Mouse (Mus musculus): ENCODE results near the gene Ccdc88a. TPM values are rescaled to one million over a fixed set of nuclear protein-coding genes. Genes with fewer than 3 reads are reported as not detected.

Gene Ccdc88a
- total and polyA plus RNA-seq, 2 experiments from 2014 or later = 74.5 to 89.2 TPM

GRCm38 (mm10) chr11:29474676-29475075 lies 101.2 kb downstream of the Ccdc88a start:
- H3K27me3 ChIP-seq (ENCODE audit: insufficient read depth, low read length) = no peaks in the 10 kb centered on the region
- H3K9ac ChIP-seq (replicated peaks; ENCODE audit: low read length, poor library complexity, severe bottlenecking) = no peak overlapping the region
- no peaks in the 10 kb centered on the region for H3K4me1 ChIP-seq (ENCODE audit: insufficient read depth, low read length)
- ATAC-seq (ENCODE audit: low FRiP score) (no peak), DNase-seq (ENCODE audit: low spot score) (no peak)
- H3K9me3 ChIP-seq (ENCODE audit: low read length) = no peaks in the 10 kb centered on the region
- TF ChIP-seq CTCF (IDR thresholded peaks at IDR 0.05) = no peak
- peaks cover 13% of the 10 kb centered on the region for H3K36me3 ChIP-seq (ENCODE audit: insufficient read depth, low read length)
- H3K4me2 ChIP-seq (ENCODE audit: low read depth, low read length, poor library complexity, severe bottlenecking) = no peak overlapping the region
- H3K27ac ChIP-seq (ENCODE audit: low read depth, low read length) = no peak overlapping the region
- H3K4me3 ChIP-seq (ENCODE audit: low read depth, low read length) = no peak overlapping the region

- Histone ChIP-seq H3K27me3 (ENCODE audit: insufficient read depth, low read length) (no peaks in the 10 kb centered on the region), H3K27ac (ENCODE audit: low read depth, low read length) (no peak overlapping the region), H3K4me1 (ENCODE audit: insufficient read depth, low read length) (no peaks in the 10 kb centered on the region), H3K36me3 (ENCODE audit: insufficient read depth, low read length) (peaks cover 20% of the 10 kb centered on the region), H3K9ac (replicated peaks; ENCODE audit: low read length, poor library complexity, severe bottlenecking) (no peak overlapping the region), H3K4me2 (ENCODE audit: low read depth, low read length, poor library complexity, severe bottlenecking) (no peak overlapping the region), H3K9me3 (ENCODE audit: low read length) (no peaks in the 10 kb centered on the region), H3K4me3 (ENCODE audit: low read depth, low read length) (no peak overlapping the region)
- DNase-seq (ENCODE audit: low spot score) (no peak), ATAC-seq (ENCODE audit: low FRiP score) (no peak)
- TF ChIP-seq CTCF (IDR thresholded peaks at IDR 0.05) = no peak
- 100% methylated on average over 1 of the region's 1 CpGs for WGBS
Observed at GRCm38 (mm10) chr11:29493135-29493534, 119.7 kb downstream of the Ccdc88a start.

GRCm38 (mm10) chr11:29496962-29497361 lies 123.5 kb downstream of the Ccdc88a start:
- no peak overlapping the region for H3K4me2 ChIP-seq (ENCODE audit: low read depth, low read length, poor library complexity, severe bottlenecking)
- no peaks in the 10 kb centered on the region for H3K9me3 ChIP-seq (ENCODE audit: low read length)
- H3K9ac ChIP-seq (replicated peaks; ENCODE audit: low read length, poor library complexity, severe bottlenecking) = no peak overlapping the region
- H3K4me3 ChIP-seq (ENCODE audit: low read depth, low read length) = no peak overlapping the region
- H3K36me3 ChIP-seq (ENCODE audit: insufficient read depth, low read length) = peaks cover 25% of the 10 kb centered on the region
- WGBS = 93% methylated on average over 3 of the region's 3 CpGs
- no peak overlapping the region for H3K27ac ChIP-seq (ENCODE audit: low read depth, low read length)
- no peak for DNase-seq (ENCODE audit: low spot score)
- ATAC-seq (ENCODE audit: low FRiP score) = no peak
- no peaks in the 10 kb centered on the region for H3K4me1 ChIP-seq (ENCODE audit: insufficient read depth, low read length)
- no peak for TF ChIP-seq CTCF (IDR thresholded peaks at IDR 0.05)
- no peaks in the 10 kb centered on the region for H3K27me3 ChIP-seq (ENCODE audit: insufficient read depth, low read length)

- DNase-seq (ENCODE audit: low spot score) (no peak), ATAC-seq (ENCODE audit: low FRiP score) (no peak)
- Histone ChIP-seq H3K27me3 (ENCODE audit: insufficient read depth, low read length) (no peaks in the 10 kb centered on the region), H3K9ac (replicated peaks; ENCODE audit: low read length, poor library complexity, severe bottlenecking) (no peak overlapping the region), H3K9me3 (ENCODE audit: low read length) (no peaks in the 10 kb centered on the region), H3K36me3 (ENCODE audit: insufficient read depth, low read length) (peaks cover 36% of the 10 kb centered on the region), H3K27ac (ENCODE audit: low read depth, low read length) (no peak overlapping the region), H3K4me1 (ENCODE audit: insufficient read depth, low read length) (no peaks in the 10 kb centered on the region), H3K4me3 (ENCODE audit: low read depth, low read length) (no peak overlapping the region), H3K4me2 (ENCODE audit: low read depth, low read length, poor library complexity, severe bottlenecking) (no peak overlapping the region)
- 94% methylated on average over 10 of the region's 10 CpGs for WGBS
- no peak for TF ChIP-seq CTCF (IDR thresholded peaks at IDR 0.05)
Observed at GRCm38 (mm10) chr11:29503948-29504893, 130.8 kb downstream of the Ccdc88a start.

GRCm38 (mm10) chr11:29504899-29505625 lies 131.6 kb downstream of the Ccdc88a start:
- DNase-seq (ENCODE audit: low spot score) (no peak), ATAC-seq (ENCODE audit: low FRiP score) (no peak)
- Histone ChIP-seq H3K27ac (ENCODE audit: low read depth, low read length) (no peak overlapping the region), H3K27me3 (ENCODE audit: insufficient read depth, low read length) (no peaks in the 10 kb centered on the region), H3K4me1 (ENCODE audit: insufficient read depth, low read length) (no peaks in the 10 kb centered on the region), H3K4me2 (ENCODE audit: low read depth, low read length, poor library complexity, severe bottlenecking) (no peak overlapping the region), H3K36me3 (ENCODE audit: insufficient read depth, low read length) (peaks cover 31% of the 10 kb centered on the region), H3K9me3 (ENCODE audit: low read length) (no peaks in the 10 kb centered on the region), H3K4me3 (ENCODE audit: low read depth, low read length) (no peak overlapping the region), H3K9ac (replicated peaks; ENCODE audit: low read length, poor library complexity, severe bottlenecking) (no peak overlapping the region)
- 92% methylated on average over 2 of the region's 2 CpGs for WGBS
- no peak for TF ChIP-seq CTCF (IDR thresholded peaks at IDR 0.05)

- H3K9ac ChIP-seq (replicated peaks; ENCODE audit: low read length, poor library complexity, severe bottlenecking) = no peak overlapping the region
- 88% methylated on average over 1 of the region's 1 CpGs for WGBS
Observed at GRCm38 (mm10) chr11:29509421-29509820, 136.0 kb downstream of the Ccdc88a start.

More at GRCm38 (mm10) chr11:29509421-29509820, 136.0 kb downstream of the Ccdc88a start:
- TF ChIP-seq CTCF (IDR thresholded peaks at IDR 0.05) = no peak
- Histone ChIP-seq H3K27me3 (ENCODE audit: insufficient read depth, low read length) (no peaks in the 10 kb centered on the region), H3K9me3 (ENCODE audit: low read length) (no peaks in the 10 kb centered on the region), H3K4me2 (ENCODE audit: low read depth, low read length, poor library complexity, severe bottlenecking) (no peak overlapping the region), H3K36me3 (ENCODE audit: insufficient read depth, low read length) (peaks cover 17% of the 10 kb centered on the region; the same call in 1 of the 2 replicates), H3K4me3 (ENCODE audit: low read depth, low read length) (no peak overlapping the region), H3K4me1 (ENCODE audit: insufficient read depth, low read length) (no peaks in the 10 kb centered on the region), H3K27ac (ENCODE audit: low read depth, low read length) (no peak overlapping the region)
- ATAC-seq (ENCODE audit: low FRiP score) = no peak
- no peak for DNase-seq (ENCODE audit: low spot score)
